Mouse (Mus musculus): ENCODE results near the gene Atp2a1.
"Not testable (repeated sequence)": the region's sequence is repeated elsewhere in the genome, so short reads cannot be mapped to it uniquely, and the experiment has no call there.

Gene Atp2a1

DNA sequence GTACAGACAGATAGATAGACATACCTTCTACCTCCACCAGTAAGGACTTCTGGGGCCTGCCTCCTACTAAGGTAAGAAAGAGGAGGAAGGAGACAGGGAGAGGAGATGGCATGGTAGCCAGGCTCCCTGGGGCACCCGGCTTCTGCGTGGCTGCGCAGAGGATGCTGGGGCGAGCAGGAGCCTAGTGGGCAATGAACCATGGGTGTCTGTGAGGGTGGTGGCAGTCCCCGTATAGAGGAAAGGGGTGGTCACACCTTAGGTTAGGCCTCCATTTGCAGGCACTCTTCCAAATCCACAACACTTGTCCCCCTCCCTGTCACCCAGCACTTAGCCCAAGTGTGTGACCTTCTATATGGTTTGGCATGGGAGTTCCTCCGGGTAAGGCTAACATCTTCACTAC lies 48.2 kb downstream of the Atp2a1 start, which contains the start of gene Cd19:
Cd19 (minus strand) TSS at position 165 of the 400 bp plus-strand sequence.
- in situ Hi-C loops (cut with MboI) = no loop called here

DNA sequence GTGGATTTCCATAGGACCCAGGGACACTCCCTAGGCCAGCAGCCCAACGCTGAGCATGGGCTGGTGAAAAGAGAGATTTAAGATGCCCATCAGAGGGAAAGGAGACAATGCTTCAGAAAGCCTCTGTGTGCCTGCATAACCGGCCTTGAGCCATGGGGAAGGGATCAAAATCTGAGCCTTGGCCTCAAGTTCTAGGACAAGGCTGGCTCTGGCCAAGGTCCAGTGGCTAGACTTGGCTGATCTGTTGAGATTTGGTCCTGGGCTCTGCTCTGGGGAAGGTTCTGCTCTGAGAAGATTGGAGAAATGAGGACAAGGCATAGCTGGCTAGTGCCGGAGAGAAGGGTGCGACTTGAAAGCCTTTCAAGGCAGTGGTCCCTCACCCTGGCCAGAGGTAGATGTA lies 51.8 kb downstream of the Atp2a1 start:
- in situ Hi-C loops (cut with MboI) = no loop called here

DNA sequence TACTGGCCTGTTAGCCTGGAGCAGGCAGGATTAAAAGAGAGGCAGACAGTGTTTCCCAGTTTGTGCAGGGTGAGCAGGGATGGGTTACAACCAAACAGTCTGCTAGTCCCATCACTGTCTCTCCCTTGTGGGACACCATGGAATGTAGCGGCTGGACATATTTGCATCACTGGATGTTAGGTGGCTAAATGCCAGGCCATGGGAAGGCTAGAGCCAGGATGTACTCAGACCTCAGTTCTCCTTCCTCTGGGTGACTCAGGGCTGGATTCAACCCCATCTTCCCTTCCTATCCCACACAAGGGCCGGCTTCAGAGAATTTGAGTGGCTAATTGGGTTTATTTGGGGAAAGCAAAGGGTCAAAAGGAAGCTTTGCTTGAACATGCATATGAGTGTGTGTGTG lies 54.2 kb downstream of the Atp2a1 start:
- in situ Hi-C loops (cut with MboI) = no loop called here

DNA sequence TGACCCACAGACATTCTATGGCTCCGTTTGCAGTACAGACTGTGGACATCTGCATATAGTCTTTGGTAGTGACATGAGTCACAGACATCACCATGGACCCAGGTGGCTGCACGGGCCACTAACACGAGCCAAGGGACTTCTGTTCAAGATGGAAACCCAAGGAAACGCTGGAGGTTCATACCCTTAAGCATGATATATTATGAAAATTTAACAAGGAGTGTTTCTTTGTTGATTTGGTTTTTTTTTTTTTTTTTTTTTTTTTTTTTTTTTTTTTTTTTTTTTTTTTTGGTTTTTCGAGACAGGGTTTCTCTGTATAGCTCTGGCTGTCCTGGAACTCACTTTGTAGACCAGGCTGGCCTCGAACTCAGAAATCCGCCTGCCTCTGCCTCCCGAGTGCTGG lies 60.4 kb downstream of the Atp2a1 start:
- in situ Hi-C loops (cut with MboI) = not testable (repeated sequence)

DNA sequence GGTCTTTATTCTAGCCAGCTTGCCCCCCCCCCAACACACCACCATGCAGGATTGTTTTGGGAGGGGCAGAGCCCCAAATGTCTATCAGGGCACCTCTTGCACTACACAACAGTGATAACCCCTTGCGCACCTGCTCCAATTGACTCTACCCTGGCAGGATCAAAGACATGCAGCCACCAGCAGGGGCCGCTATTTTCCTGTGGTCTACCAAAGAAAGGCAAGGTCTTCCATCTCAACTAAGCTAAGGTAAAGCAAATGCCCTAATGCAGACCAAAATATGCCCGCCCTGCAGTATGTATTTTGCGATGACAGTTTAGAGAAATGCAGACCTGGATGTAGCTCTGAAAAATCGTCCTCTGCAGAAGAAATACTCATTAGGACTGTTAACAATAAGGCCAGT lies 63.4 kb downstream of the Atp2a1 start:
- in situ Hi-C loops (cut with MboI) = loop anchor here (5.0 kb wide), 1 partner anchor 38 kb away; no protein-coding TSS in a partner anchor

DNA sequence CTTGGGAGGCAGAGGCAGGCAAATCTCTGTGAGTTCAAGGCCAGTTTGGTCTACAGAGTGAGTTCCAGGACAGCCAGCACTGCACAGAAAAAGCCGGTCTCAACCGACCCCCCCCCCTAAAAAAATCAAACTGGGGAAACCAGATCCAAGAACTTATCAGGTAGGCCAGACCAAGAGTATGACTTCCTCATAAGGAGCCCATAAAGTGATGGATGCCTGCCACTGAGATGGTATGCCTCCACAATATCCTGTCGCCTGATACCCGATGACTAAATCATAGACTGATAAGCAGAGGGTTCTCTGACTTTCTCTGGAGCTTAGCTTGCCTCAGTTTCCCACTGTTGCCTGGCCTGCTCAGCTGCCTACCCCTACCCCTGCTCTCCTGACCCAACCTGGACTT lies 65.1 kb downstream of the Atp2a1 start:
- in situ Hi-C loops (cut with MboI) = loop anchor here (5.0 kb wide), 1 partner anchor 39 kb away; no protein-coding TSS in a partner anchor

DNA sequence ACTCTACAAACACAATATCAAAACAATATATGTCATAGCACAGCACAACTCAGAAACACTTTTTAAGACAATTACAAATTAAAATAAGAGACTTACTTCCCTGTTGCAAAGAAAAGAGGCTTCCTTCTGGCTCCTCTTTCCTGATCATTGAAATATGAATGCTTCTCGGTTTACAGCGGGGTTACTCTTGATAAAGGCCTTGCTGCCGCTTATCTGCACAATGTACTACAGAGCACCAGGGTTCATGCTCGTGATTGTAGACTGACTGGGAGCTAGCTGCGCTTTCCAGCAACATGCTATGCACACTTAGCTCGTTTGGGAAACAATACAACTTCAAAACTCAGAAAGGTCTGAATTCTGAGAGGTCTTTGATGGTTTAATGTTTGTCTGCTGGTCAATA lies 65.7 kb downstream of the Atp2a1 start:
- in situ Hi-C loops (cut with MboI) = loop anchor here (5.0 kb wide), 1 partner anchor 40 kb away; no protein-coding TSS in a partner anchor

DNA sequence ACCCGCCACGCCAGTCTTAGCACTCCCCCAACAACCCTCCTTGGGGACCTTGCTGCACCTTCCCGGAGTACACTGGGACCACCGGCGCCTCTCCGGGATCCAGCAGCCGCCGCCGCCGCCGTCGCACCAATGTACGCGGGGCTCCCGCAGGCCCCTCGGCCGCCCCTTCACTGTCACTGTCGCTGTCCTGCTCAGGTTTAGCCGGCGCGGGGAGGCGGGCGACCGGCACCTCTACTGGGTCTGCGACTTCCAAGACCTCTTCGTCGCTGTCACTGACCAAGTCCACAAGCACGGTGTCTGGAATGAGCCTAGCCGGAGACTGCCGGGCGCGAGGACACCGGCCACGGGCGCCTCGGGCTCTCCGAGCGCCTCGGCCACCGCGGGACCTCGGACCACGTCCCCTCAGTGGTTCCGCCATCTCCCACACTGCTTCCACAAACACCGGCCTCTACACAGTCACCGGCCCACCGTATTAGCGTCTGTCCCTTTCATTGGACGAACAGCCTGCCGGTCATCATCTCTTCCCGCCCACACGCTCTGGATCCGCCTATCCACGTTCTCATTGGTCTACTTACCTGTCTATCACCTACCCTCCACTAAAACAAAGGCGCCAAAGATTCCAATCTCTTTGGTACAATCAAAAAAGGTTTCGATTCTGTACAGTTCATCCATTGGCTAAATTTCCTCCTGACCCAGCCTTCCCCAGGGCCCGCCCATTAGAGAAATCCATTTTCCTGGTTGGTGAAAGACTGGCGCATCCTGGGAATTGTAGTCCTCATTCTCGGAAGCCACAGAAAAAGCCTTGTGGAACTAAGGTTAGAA lies 66.4 kb downstream of the Atp2a1 start, which contains the start of gene Nfatc2ip:
Nfatc2ip (minus strand) TSS at position 440 of the 822 bp plus-strand sequence.
- in situ Hi-C loops (cut with MboI) = loop anchor here (5.0 kb wide), 1 partner anchor 41 kb away; no protein-coding TSS in a partner anchor

All from mature B cell (primary cell).